Mouse (Mus musculus) E14TG2a.4 (cell line): ENCODE results near the gene Gys1.

Source experiments
- CTCF ChIP-seq: conservative IDR thresholded peaks from 2 replicates; pipeline ENCODE4 v1.5.1; 2014; ENCODE audit warnings: low read length
- NANOG ChIP-seq: IDR thresholded peaks from 2 replicates; pipeline ENCODE4 v1.6.1; 2014; ENCODE audit warnings: borderline replicate concordance, low read length, mixed read lengths
- POU5F1 ChIP-seq: IDR thresholded peaks from 2 replicates; pipeline ENCODE4 v1.6.1; 2014; ENCODE audit warnings: low read length, borderline replicate concordance

DNA sequence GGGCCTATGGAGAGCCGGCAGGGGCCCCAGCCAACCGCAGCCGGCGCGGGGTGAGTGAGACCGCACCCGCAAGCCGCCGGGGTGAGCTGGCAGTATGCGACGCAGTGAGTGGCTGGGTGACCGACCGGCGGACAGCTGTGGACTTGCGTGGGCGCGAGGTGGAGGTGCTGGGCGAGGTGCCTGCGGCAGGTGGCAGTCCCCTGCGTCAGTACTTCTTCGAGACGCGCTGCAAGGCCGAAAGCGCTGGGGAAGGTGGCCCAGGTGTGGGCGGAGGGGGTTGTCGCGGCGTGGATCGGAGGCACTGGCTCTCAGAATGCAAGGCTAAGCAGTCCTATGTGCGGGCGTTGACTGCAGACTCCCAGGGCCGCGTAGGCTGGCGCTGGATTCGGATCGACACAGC lies 19.0 kb upstream of the Gys1 start:
- TF ChIP-seq CTCF (no peak), NANOG (no peak), POU5F1 (no peak)
